Mouse (Mus musculus) CH12.LX (cell line): ENCODE data around the gene Alpk3. TPM values are rescaled to one million over a fixed set of nuclear protein-coding genes. Genes with fewer than 3 reads are reported as not detected.

ENCODE experiments used
- DNase-seq: peaks from one replicate; pipeline ENCODE4 v3.0.0-alpha.2; 2013; ENCODE audit errors: extremely low read depth
- H3K27ac ChIP-seq: 2 replicates; pipeline ENCODE4 v1.5.1; 2012; ENCODE audit warnings: low read depth, mild to moderate bottlenecking, control low read depth, moderate library complexity; ENCODE audit not compliant: insufficient read depth
- H3K27me3 ChIP-seq: replicated peaks from 2 replicates; pipeline ENCODE3; 2012; ENCODE audit warnings: inconsistent platforms
- H3K36me3 ChIP-seq, 2 experiments: replicated peaks in 1 of 2; 2 replicates each; pipeline versions ENCODE3 to v1.6.1; 2012; ENCODE audit warnings: inconsistent platforms in 1 of 2, low read length in 1 of 2, mild to moderate bottlenecking in 1 of 2, mixed read lengths in 1 of 2, moderate library complexity in 1 of 2; ENCODE audit not compliant: control insufficient read depth in 1 of 2, insufficient read depth in 1 of 2
- H3K4me1 ChIP-seq, 2 experiments: 2 replicates each; pipeline ENCODE4 v1.6.1; 2012; ENCODE audit warnings: inconsistent platforms in 1 of 2, moderate library complexity in 1 of 2; ENCODE audit not compliant: insufficient read depth in 2 of 2, control insufficient read depth in 1 of 2
- H3K4me2 ChIP-seq: 2 replicates; pipeline ENCODE4 v1.6.1; 2012; ENCODE audit warnings: low read depth, mild to moderate bottlenecking, control low read depth; ENCODE audit not compliant: poor library complexity, insufficient read depth, severe bottlenecking
- H3K4me3 ChIP-seq, 3 experiments: fragments of 150-350 bp in 1 of 3; sonication (generic) in 1 of 3; replicated peaks in 1 of 3; 2 replicates each; pipeline versions ENCODE3 to v1.5.1; 2011 to 2012; ENCODE audit warnings: low read depth in 2 of 3, low read length in 2 of 3, mild to moderate bottlenecking in 2 of 3, moderate library complexity in 2 of 3, control low read depth in 1 of 3, improper control_type of control experiment in 1 of 3, inconsistent platforms in 1 of 3, mixed read lengths in 1 of 3; ENCODE audit not compliant: poor library complexity in 1 of 3
- H3K79me2 ChIP-seq: replicated peaks from 2 replicates; pipeline ENCODE4 v1.6.1; 2012; ENCODE audit warnings: mild to moderate bottlenecking, moderate library complexity; ENCODE audit not compliant: control insufficient read depth, poor library complexity, insufficient read depth, severe bottlenecking; ENCODE audit errors: extremely low read depth
- H3K9ac ChIP-seq: 2 replicates; pipeline ENCODE4 v1.6.1; 2012; ENCODE audit warnings: low read depth, mild to moderate bottlenecking, control low read depth, moderate library complexity; ENCODE audit not compliant: insufficient read depth
- H3K9me3 ChIP-seq: replicated peaks from 2 replicates; pipeline ENCODE3; 2012; ENCODE audit warnings: low read length, inconsistent platforms, mixed read lengths
- BHLHE40 ChIP-seq: IDR thresholded peaks from 2 replicates; pipeline ENCODE4 v1.6.1; 2011; ENCODE audit warnings: mild to moderate bottlenecking, low read depth, low read length, improper control_type of control experiment
- E2F4 ChIP-seq: IDR thresholded peaks from 2 replicates; pipeline ENCODE4 v1.6.1; 2011; ENCODE audit warnings: low read depth, low read length, improper control_type of control experiment; ENCODE audit not compliant: insufficient replicate concordance
- EP300 ChIP-seq: IDR thresholded peaks from 2 replicates; pipeline ENCODE4 v1.6.1; 2011; ENCODE audit warnings: low read length, improper control_type of control experiment
- ETS1 ChIP-seq: conservative IDR thresholded peaks from 2 replicates; pipeline ENCODE4 v1.6.1; 2012; ENCODE audit warnings: low read depth, mild to moderate bottlenecking, inconsistent platforms, low read length, improper control_type of control experiment, moderate library complexity
- HCFC1 ChIP-seq: IDR thresholded peaks from 2 replicates; pipeline ENCODE4 v1.6.1; 2012; ENCODE audit warnings: low read depth, mild to moderate bottlenecking, inconsistent platforms, low read length, improper control_type of control experiment
- IRF4 ChIP-seq: IDR thresholded peaks from 2 replicates; pipeline ENCODE4 v1.6.1; 2014; ENCODE audit warnings: low read depth, mild to moderate bottlenecking, inconsistent platforms, low read length, improper control_type of control experiment
- KAT2A ChIP-seq: IDR thresholded peaks from 2 replicates; pipeline ENCODE4 v1.6.1; 2012; ENCODE audit warnings: low read length, improper control_type of control experiment, inconsistent platforms; ENCODE audit not compliant: insufficient replicate concordance
- MAX ChIP-seq: IDR thresholded peaks from 2 replicates; pipeline ENCODE4 v1.6.1; 2011; ENCODE audit warnings: low read length, improper control_type of control experiment
- MAZ ChIP-seq: IDR thresholded peaks from 2 replicates; pipeline ENCODE4 v1.6.1; 2012; ENCODE audit warnings: low read depth, mild to moderate bottlenecking, inconsistent platforms, low read length, improper control_type of control experiment, moderate library complexity
- MEF2A ChIP-seq: IDR thresholded peaks from 2 replicates; pipeline ENCODE4 v1.6.1; 2014; ENCODE audit warnings: low read depth, mild to moderate bottlenecking, inconsistent platforms, low read length, improper control_type of control experiment, borderline replicate concordance
- MXI1 ChIP-seq: IDR thresholded peaks from 2 replicates; pipeline ENCODE4 v1.6.1; 2011; ENCODE audit warnings: mild to moderate bottlenecking, low read depth, low read length, improper control_type of control experiment
- NELFE ChIP-seq: IDR thresholded peaks from 2 replicates; pipeline ENCODE4 v1.6.1; 2011; ENCODE audit warnings: low read depth, low read length, improper control_type of control experiment
- NRF1 ChIP-seq: IDR thresholded peaks from 2 replicates; pipeline ENCODE4 v1.6.1; 2014; ENCODE audit warnings: low read depth, mild to moderate bottlenecking, inconsistent platforms, low read length, improper control_type of control experiment, moderate library complexity
- POLR2AphosphoS2 ChIP-seq: IDR thresholded peaks from 2 replicates; pipeline ENCODE4 v1.6.1; 2011; ENCODE audit warnings: low read depth, low read length, improper control_type of control experiment
- SMC3 ChIP-seq: IDR thresholded peaks from 2 replicates; pipeline ENCODE4 v1.6.1; 2011; ENCODE audit warnings: low read depth, low read length, improper control_type of control experiment
- TCF12 ChIP-seq: IDR thresholded peaks from 2 replicates; pipeline ENCODE4 v1.6.1; 2014; ENCODE audit warnings: low read depth, mild to moderate bottlenecking, inconsistent platforms, low read length, improper control_type of control experiment
- UBTF ChIP-seq: IDR thresholded peaks from 2 replicates; pipeline ENCODE4 v1.6.1; 2012; ENCODE audit warnings: low read depth, mild to moderate bottlenecking, inconsistent platforms, low read length, improper control_type of control experiment, moderate library complexity
- ZMIZ1 ChIP-seq: IDR thresholded peaks from 2 replicates; pipeline ENCODE4 v1.6.1; 2012; ENCODE audit warnings: low read depth, mild to moderate bottlenecking, inconsistent platforms, low read length, improper control_type of control experiment
- ZNF384 ChIP-seq: IDR thresholded peaks from 2 replicates; pipeline ENCODE4 v1.6.1; 2012; ENCODE audit warnings: low read depth, low read length, improper control_type of control experiment, inconsistent platforms
- dilution Hi-C: fragments of 300-500 bp; cut with MboI; formaldehyde crosslinking; loops from 2 replicates; pipeline ENCODE4 v1.14.3; 2020; ENCODE audit warnings: low sequenced_read_pairs; ENCODE audit not compliant: extremely low pct_unique_long_range_greater_than_20kb, extremely low pct_ligation_motif_present
- in situ Hi-C: fragments of 300-500 bp; cut with MboI; formaldehyde crosslinking; loops from 3 replicates; pipeline ENCODE4 v1.14.3; 2019; ENCODE audit warnings: low sequenced_read_pairs, low pct_ligation_motif_present, low pct_unique_long_range_greater_than_20kb, mixed read lengths
- polyA plus RNA-seq: library from polyadenylated mRNA; unstranded; fragments of >175 nt; gene quantifications from 2 replicates; pipeline ENCODE4 v1.2.1, GENCODE M21; 2012; ENCODE audit warnings: low read depth; ENCODE audit not compliant: insufficient read length
- total RNA-seq, 2 experiments: library from RNA; depleted of rRNA; stranded (reverse); fragments of 300-350 nt in 1 of 2; fragments of >200 nt in 1 of 2; gene quantifications; 2 replicates each; pipeline ENCODE4 v1.2.3; 2012 to 2014

Alpk3 gene
- total and polyA plus RNA-seq, 3 experiments, result 0.13 to 1.1 (median 0.64) TPM

DNA sequence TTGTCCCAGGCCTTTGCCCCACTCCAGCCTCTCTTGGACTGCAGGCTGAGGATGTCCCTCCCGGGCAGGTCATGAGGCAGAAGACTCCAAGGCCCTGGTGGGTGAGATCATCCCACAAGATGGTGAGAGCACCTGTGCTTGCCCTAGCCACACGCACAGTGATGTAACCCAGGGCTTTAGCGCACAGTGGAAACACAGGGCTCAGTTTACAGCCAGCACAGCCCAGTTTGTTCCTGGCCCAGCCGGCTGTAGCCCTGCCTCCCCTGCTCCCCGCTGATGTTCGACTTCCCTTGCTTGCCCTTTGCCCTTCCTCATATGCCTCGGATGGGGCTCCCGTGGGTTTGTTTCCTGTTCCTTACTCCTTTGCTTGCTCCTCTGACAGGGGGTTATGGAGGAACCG, 17.1 kb downstream of the Alpk3 start (continued):
- TF ChIP-seq HCFC1, result no peak
- TF ChIP-seq POLR2AphosphoS2, result no peak
- TF ChIP-seq MEF2A, result no peak

DNA sequence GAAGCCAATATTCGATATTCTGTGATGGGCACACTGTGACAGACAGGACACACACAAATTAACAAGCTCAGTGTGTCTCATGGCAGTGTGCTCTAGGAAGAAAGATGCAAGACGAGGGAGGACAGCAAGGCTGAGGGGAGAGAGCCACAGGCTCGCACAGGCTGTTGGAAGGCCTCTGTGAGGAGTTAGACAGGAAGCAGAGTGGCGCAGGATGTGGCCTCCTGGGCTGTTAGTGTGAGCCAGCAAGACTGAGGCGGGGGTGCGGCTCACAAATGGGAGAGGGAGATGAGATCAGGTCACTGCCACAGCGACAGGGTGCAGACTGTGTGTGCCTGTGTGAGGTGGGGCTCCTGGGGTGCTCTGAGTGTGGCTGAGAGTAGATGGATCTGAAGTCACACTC, 17.9 kb downstream of the Alpk3 start:
- no peak overlapping the region for H3K9ac ChIP-seq
- dilution Hi-C loops, result no loop called here
- H3K27me3 ChIP-seq, result peaks cover 5% of the 10 kb centered on the region
- in situ Hi-C loops, result no loop called here
- no peaks in the 10 kb centered on the region for H3K79me2 ChIP-seq
- H3K4me2 ChIP-seq, result no peak overlapping the region
- no peak for TF ChIP-seq E2F4
- H3K36me3 ChIP-seq, result no peaks in the 10 kb centered on the region
- no peak for DNase-seq
- no peak overlapping the region for H3K4me3 ChIP-seq
- H3K4me1 ChIP-seq, result peaks cover 6 to 25% of the 10 kb centered on the region in 2 experiments; a peak in 3 of 4 replicates
- H3K9me3 ChIP-seq, result peaks cover 3% of the 10 kb centered on the region
- H3K27ac ChIP-seq, result no peak overlapping the region

DNA sequence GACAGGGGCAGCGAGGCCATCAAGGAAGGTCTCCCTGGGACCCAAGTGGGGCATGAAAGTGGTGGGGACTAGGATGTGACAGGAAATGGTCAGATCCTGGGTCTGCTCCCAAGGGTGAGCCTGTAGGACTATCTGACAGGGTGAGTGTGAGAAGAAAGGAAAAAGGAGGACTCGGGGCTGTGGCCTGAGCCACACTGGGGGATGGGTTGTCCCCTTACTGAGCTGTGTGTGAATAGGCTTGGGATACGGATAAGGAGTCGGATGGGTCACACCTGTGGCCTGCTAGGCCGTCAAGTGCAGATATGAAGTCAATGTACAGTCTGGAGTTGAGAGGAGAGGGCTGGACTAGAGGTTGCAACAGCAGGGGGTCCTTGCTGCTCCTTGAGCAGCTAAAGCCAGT, 18.3 kb downstream of the Alpk3 start:
- peaks cover 3% of the 10 kb centered on the region for H3K9me3 ChIP-seq
- H3K79me2 ChIP-seq, result no peaks in the 10 kb centered on the region
- no peaks in the 10 kb centered on the region for H3K36me3 ChIP-seq
- H3K4me3 ChIP-seq, result no peak overlapping the region
- no peak overlapping the region for H3K4me2 ChIP-seq
- peaks cover 6 to 25% of the 10 kb centered on the region in 2 experiments; a peak in 3 of 4 replicates for H3K4me1 ChIP-seq
- in situ Hi-C loops, result no loop called here
- no peak overlapping the region for H3K27ac ChIP-seq
- peaks cover 5% of the 10 kb centered on the region for H3K27me3 ChIP-seq
- TF ChIP-seq KAT2A (no peak), UBTF (no peak)
- TF ChIP-seq, all 38 proteins: peak for 0
- DNase-seq, result no peak
- dilution Hi-C loops, result no loop called here
- H3K9ac ChIP-seq, result no peak overlapping the region

DNA sequence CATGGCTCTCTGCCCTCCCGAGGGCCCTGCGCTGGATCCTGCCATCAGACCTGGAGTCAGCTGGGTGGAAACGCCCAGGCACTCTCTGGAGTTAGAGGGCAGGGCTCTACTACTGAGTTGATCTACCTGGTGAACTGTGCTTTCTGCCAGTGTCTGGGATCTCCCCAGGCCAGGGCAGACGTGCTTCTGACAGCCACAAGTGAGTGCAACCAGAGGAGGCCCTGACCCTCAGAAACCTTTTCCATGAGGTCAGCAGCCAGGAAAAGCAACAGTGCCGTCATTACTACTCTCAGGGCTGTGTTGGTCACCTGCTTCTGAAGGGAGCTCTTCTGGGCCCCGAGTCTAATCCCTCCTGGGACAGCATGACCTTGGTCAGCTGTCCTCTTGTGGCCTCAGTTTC, 19.6 kb downstream of the Alpk3 start:
- no peak overlapping the region for H3K4me3 ChIP-seq
- peaks cover 3% of the 10 kb centered on the region for H3K9me3 ChIP-seq
- DNase-seq, result peak; percentile 21
- in situ Hi-C loops, result no loop called here
- H3K27me3 ChIP-seq, result peaks cover 5% of the 10 kb centered on the region
- H3K4me1 ChIP-seq, result peaks cover 6 to 27% of the 10 kb centered on the region in 2 experiments; a peak in 3 of 4 replicates
- H3K79me2 ChIP-seq, result no peaks in the 10 kb centered on the region
- dilution Hi-C loops, result no loop called here
- no peaks in the 10 kb centered on the region for H3K36me3 ChIP-seq
- TF ChIP-seq ETS1 (peak; percentile 83; the same call in 1 of the 2 replicates), HCFC1 (no peak), ZMIZ1 (no peak), MXI1 (no peak), SMC3 (no peak), BHLHE40 (peak; percentile 54), NELFE (no peak), TCF12 (no peak), MAX (no peak), ZNF384 (no peak), MEF2A (peak; percentile 94), IRF4 (0 out of 2 replicates have a peak, but pooled peaks have one; percentile 15), EP300 (no peak), E2F4 (no peak), NRF1 (no peak), MAZ (no peak), KAT2A (no peak), POLR2AphosphoS2 (no peak)
- H3K4me2 ChIP-seq, result no peak overlapping the region
- H3K27ac ChIP-seq, result no peak overlapping the region
- H3K9ac ChIP-seq, result no peak overlapping the region
